Mouse (Mus musculus) effector memory CD4-positive, alpha-beta T cell, adult 5 months (primary cell): Measurements from ENCODE around the gene 4930564D02Rik. TPM values are rescaled to one million over a fixed set of nuclear protein-coding genes. Genes with fewer than 3 reads are reported as not detected.

Experiments used
- polyA plus RNA-seq: library from polyadenylated mRNA; unstranded; fragments of 100-300 nt; shearing (Covaris generic); gene quantifications from one replicate; pipeline ENCODE4 v1.2.1, GENCODE M21; 2017

Gene 4930564D02Rik
- not detected for polyA plus RNA-seq

DNA sequence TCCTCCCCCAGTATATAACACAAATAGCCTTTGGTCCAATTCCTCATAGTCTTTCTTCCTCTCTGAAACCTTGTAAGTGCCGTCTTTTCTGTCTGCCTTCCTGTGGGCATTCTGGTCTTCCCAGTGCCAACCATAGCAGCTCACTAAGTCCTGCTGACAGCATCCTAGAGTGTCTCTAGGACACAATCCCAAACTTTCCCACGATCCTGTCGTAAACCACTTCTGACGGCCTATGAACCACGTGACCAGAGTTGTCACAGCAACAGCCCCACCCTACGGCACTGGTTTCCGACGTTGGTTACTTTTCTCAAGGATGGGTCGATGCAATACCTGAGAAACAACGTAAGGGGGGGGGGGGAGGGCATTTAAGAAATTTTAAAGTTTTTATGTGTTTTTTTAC is at the start of gene 4930564D02Rik:
4930564D02Rik (plus strand) TSS at position 301 of the 400 bp plus-strand sequence.

DNA sequence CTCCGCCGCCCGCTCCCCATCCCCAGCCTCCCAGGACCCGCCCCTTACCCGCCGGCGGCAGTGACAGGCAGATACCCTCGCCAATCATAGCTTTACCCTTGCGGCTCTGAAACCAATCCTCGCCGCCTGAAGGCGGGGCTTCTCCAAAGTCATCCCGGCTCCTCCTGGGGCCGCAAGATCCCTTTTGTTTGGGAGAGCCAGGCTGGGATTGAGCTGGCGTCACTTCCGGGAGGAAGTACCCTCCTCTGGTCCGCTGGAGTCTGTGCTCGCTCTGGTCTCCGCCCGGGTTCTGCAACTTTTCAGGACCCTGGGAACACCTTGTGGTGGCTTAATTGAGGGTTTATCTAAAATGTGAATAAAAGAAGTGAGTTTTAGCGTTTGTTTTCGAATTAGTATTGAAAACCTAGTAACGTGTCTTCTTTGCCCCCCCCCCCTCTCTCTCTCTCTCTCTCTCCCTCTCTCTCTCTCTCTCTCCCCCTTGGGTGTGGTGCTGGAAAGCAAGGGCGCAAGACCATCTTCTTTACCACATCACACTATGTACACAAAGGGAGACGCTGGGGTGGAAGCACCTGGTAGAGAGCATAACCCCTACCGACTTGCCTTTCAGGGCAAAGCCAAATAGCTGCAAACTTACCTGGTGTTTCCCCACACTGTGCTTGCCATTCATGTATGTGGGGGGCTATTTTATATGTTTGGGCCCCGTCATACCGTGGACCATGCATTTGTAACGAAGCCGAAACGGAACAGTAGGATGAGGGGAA is 13.5 kb upstream of the 4930564D02Rik start, which contains the start of gene Cttnbp2nl:
Cttnbp2nl (minus strand) TSS at position 210 of the 761 bp plus-strand sequence.

Other genes with a start within 250 kb of the 4930564D02Rik start
- 29.8 TPM for gene Mov10, start 248.3 kb upstream of the 4930564D02Rik start, polyA plus RNA-seq
- gene St7l, start 202.8 kb upstream of the 4930564D02Rik start, polyA plus RNA-seq: 46.2 TPM
- 331 TPM for gene Capza1, start 202.3 kb upstream of the 4930564D02Rik start, polyA plus RNA-seq
- gene Wnt2b, start 104.9 kb upstream of the 4930564D02Rik start, polyA plus RNA-seq: not detected
- gene Cttnbp2nl, start 13.7 kb upstream of the 4930564D02Rik start, polyA plus RNA-seq: not detected